Mouse (Mus musculus): ENCODE data around the gene Ap1m2.

- no peak for TF ChIP-seq POLR2A (IDR thresholded peaks at IDR 0.05; ENCODE audit: borderline replicate concordance, extremely low read depth, insufficient read depth, insufficient read length, poor library complexity, severe bottlenecking)
- TF ChIP-seq CTCF (IDR thresholded peaks at IDR 0.05; ENCODE audit: borderline replicate concordance, extremely low read depth, insufficient read depth, insufficient read length) = no peak
These were observed 46.5 kb downstream of the Ap1m2 start for GRCm38 (mm10) chr9:21265611-21266010.

Measured in brain, embryonic 14.5 days (tissue).